Mouse (Mus musculus) lung, embryonic 14.5 days (tissue): ENCODE data around the gene Nr2f6. TPM values are rescaled to one million over a fixed set of nuclear protein-coding genes. Genes with fewer than 3 reads are reported as not detected.

Source experiments
- ATAC-seq: fragments of 200-750 bp; cut with Nextera tagmentation; 2 replicates; pipeline ENCODE4 v1.8.0; 2017; ENCODE audit warnings: mild to moderate bottlenecking, moderate TSS enrichment, moderate library complexity; ENCODE audit not compliant: insufficient read depth
- DNase-seq: peaks from one replicate; pipeline ENCODE4 v3.0.0-alpha.2; 2015
- H3K27ac ChIP-seq: fragments of 300-500 bp; sonication (generic); 2 replicates; pipeline ENCODE4 v1.5.1; 2014; ENCODE audit warnings: low read depth, mild to moderate bottlenecking, moderate library complexity
- H3K27me3 ChIP-seq: fragments of 300-500 bp; sonication (generic); 2 replicates; pipeline ENCODE4 v1.6.1; 2014; ENCODE audit warnings: low read length, control low read depth; ENCODE audit not compliant: insufficient read depth
- H3K36me3 ChIP-seq: fragments of 300-500 bp; sonication (generic); 2 replicates; pipeline ENCODE4 v1.6.1; 2014; ENCODE audit warnings: control low read depth; ENCODE audit not compliant: insufficient read depth
- H3K4me1 ChIP-seq: fragments of 300-500 bp; sonication (generic); 2 replicates; pipeline ENCODE4 v1.6.1; 2014; ENCODE audit warnings: antibody characterized with exemption, control low read depth; ENCODE audit not compliant: insufficient read depth
- H3K4me2 ChIP-seq: fragments of 300-500 bp; sonication (generic); 2 replicates; pipeline ENCODE4 v1.6.1; 2014; ENCODE audit warnings: mild to moderate bottlenecking
- H3K4me3 ChIP-seq: fragments of 300-500 bp; sonication (generic); 2 replicates; pipeline ENCODE4 v1.5.1; 2014; ENCODE audit warnings: low read depth, low read length
- H3K9ac ChIP-seq: fragments of 300-500 bp; sonication (generic); 2 replicates; pipeline ENCODE4 v1.6.1; 2014
- H3K9me3 ChIP-seq: fragments of 300-500 bp; sonication (generic); 2 replicates; pipeline ENCODE4 v1.6.1; 2016; ENCODE audit warnings: low read depth, low read length, control low read depth
- CTCF ChIP-seq: IDR thresholded peaks from 2 replicates; pipeline ENCODE4 v1.5.1; 2016; ENCODE audit warnings: antibody characterized with exemption, low read depth
- WGBS: fragments of 180-500 bp; shearing (Covaris S2); extraction: QIAGEN DNeasy Blood & Tissue Kit; methylation state at CpG from one replicate; pipeline ENCODE4 v1.1.7; 2014; 5-methylcytosine and 5-hydroxymethylcytosine counted together
- polyA plus RNA-seq: library from polyadenylated mRNA; unstranded; fragments of >200 nt; fragmentation: Nextera tagmentation; extraction: Ambion mirVana; gene quantifications from 2 replicates; pipeline ENCODE4 v1.2.1, GENCODE M21; 2014

Gene Nr2f6
- polyA plus RNA-seq, 1 experiment from 2014 or later, result 102 TPM

- DNase-seq, result peak; percentile 28
- Histone ChIP-seq H3K9ac (peak overlapping the region; percentile 84), H3K4me1 (peaks cover 29% of the 10 kb centered on the region), H3K9me3 (no peaks in the 10 kb centered on the region), H3K36me3 (peaks cover 24% of the 10 kb centered on the region), H3K4me2 (peak overlapping the region; percentile 98), H3K4me3 (peak overlapping the region; percentile 90), H3K27ac (peak overlapping the region; percentile 95; the same call in 1 of the 2 replicates), H3K27me3 (no peaks in the 10 kb centered on the region)
- no peak for ATAC-seq
- WGBS, result 1% methylated on average over 72 of the region's 72 CpGs
- TF ChIP-seq CTCF, result no peak
Measured at GRCm38 (mm10) chr8:71380178-71381171, 1.3 kb downstream of the Nr2f6 start.

- Histone ChIP-seq H3K36me3 (peaks cover 32% of the 10 kb centered on the region), H3K4me1 (peaks cover 29% of the 10 kb centered on the region), H3K4me3 (peak overlapping the region; percentile 90), H3K27ac (0 out of 2 replicates have a peak overlapping the region, but pooled peaks have one; percentile 12), H3K4me2 (peak overlapping the region; percentile 98), H3K27me3 (no peaks in the 10 kb centered on the region), H3K9ac (peak overlapping the region; percentile 84), H3K9me3 (no peaks in the 10 kb centered on the region)
- ATAC-seq, result no peak
- no peak for TF ChIP-seq CTCF
- DNase-seq, result no peak
- 49% methylated on average over 3 of the region's 3 CpGs for WGBS
Measured at GRCm38 (mm10) chr8:71379512-71380075, 2.2 kb downstream of the Nr2f6 start.

GRCm38 (mm10) chr8:71379008-71379407 lies 2.8 kb downstream of the Nr2f6 start:
- Histone ChIP-seq H3K4me2 (peak overlapping the region; percentile 98), H3K9ac (peak overlapping the region; percentile 9; the same call in 1 of the 2 replicates), H3K27me3 (no peaks in the 10 kb centered on the region), H3K9me3 (no peaks in the 10 kb centered on the region), H3K36me3 (peaks cover 38% of the 10 kb centered on the region), H3K27ac (no peak overlapping the region; the same call in 1 of the 2 replicates), H3K4me3 (peak overlapping the region; percentile 90), H3K4me1 (peaks cover 29% of the 10 kb centered on the region)
- no peak for TF ChIP-seq CTCF
- WGBS, result 77% methylated on average over 4 of the region's 4 CpGs
- no peak for ATAC-seq
- DNase-seq, result no peak

GRCm38 (mm10) chr8:71376423-71377030 lies 5.2 kb downstream of the Nr2f6 start:
- Histone ChIP-seq H3K9ac (no peak overlapping the region; the same call in 1 of the 2 replicates), H3K27me3 (no peaks in the 10 kb centered on the region), H3K36me3 (peaks cover 53% of the 10 kb centered on the region), H3K9me3 (no peaks in the 10 kb centered on the region), H3K27ac (no peak overlapping the region), H3K4me3 (peak overlapping the region; percentile 16; the same call in 1 of the 2 replicates), H3K4me1 (peaks cover 18% of the 10 kb centered on the region), H3K4me2 (peak overlapping the region; percentile 57)
- WGBS, result 47% methylated on average over 8 of the region's 8 CpGs
- ATAC-seq (no peak), DNase-seq (no peak)
- TF ChIP-seq CTCF, result no peak

GRCm38 (mm10) chr8:71375581-71376422 lies 6.0 kb downstream of the Nr2f6 start:
- H3K27me3 ChIP-seq, result no peaks in the 10 kb centered on the region
- peak overlapping the region; percentile 18; the same call in 1 of the 2 replicates for H3K27ac ChIP-seq
- H3K9me3 ChIP-seq, result no peaks in the 10 kb centered on the region
- H3K4me3 ChIP-seq, result peak overlapping the region; percentile 16
- ATAC-seq (no peak), DNase-seq (peak; percentile 77)
- H3K4me2 ChIP-seq, result peak overlapping the region; percentile 57
- H3K9ac ChIP-seq, result no peak overlapping the region; the same call in 1 of the 2 replicates
- peak; percentile 25; the same call in 1 of the 2 replicates for TF ChIP-seq CTCF
- 14% methylated on average over 73 of the region's 74 CpGs for WGBS
- H3K36me3 ChIP-seq, result peaks cover 53% of the 10 kb centered on the region
- peaks cover 18% of the 10 kb centered on the region for H3K4me1 ChIP-seq

GRCm38 (mm10) chr8:71374616-71375206 lies 7.0 kb downstream of the Nr2f6 start:
- no peak overlapping the region for H3K4me3 ChIP-seq
- 82% methylated on average over 17 of the region's 17 CpGs for WGBS
- no peak overlapping the region for H3K27ac ChIP-seq
- DNase-seq, result peak; percentile 32
- no peak for ATAC-seq
- no peak for TF ChIP-seq CTCF
- H3K27me3 ChIP-seq, result no peaks in the 10 kb centered on the region
- H3K9me3 ChIP-seq, result no peaks in the 10 kb centered on the region
- no peak overlapping the region for H3K9ac ChIP-seq
- H3K4me2 ChIP-seq, result no peak overlapping the region
- peaks cover 15% of the 10 kb centered on the region for H3K4me1 ChIP-seq
- H3K36me3 ChIP-seq, result peaks cover 56% of the 10 kb centered on the region
